Mouse (Mus musculus) hindbrain, embryonic 14.5 days (tissue): ENCODE results near the gene Pip5k1b. TPM values are rescaled to one million over a fixed set of nuclear protein-coding genes. Genes with fewer than 3 reads are reported as not detected.

Experiments
- ATAC-seq: fragments of 200-750 bp; cut with Nextera tagmentation; 2 replicates; pipeline ENCODE4 v1.8.0; 2017; ENCODE audit warnings: moderate number of reproducible peaks, mild to moderate bottlenecking, moderate TSS enrichment, moderate library complexity; ENCODE audit not compliant: low FRiP score
- DNase-seq: peaks from one replicate; pipeline ENCODE4 v3.0.0-alpha.2; 2015; ENCODE audit warnings: low spot score
- H3K27ac ChIP-seq: fragments of 300-500 bp; sonication (generic); 2 replicates; pipeline ENCODE4 v1.5.1; 2014; ENCODE audit warnings: mild to moderate bottlenecking, moderate library complexity
- H3K27me3 ChIP-seq: fragments of 300-500 bp; sonication (generic); 2 replicates; pipeline ENCODE4 v1.6.1; 2014; ENCODE audit warnings: mild to moderate bottlenecking, low read length, mixed read lengths; ENCODE audit not compliant: control insufficient read depth, insufficient read depth
- H3K36me3 ChIP-seq: fragments of 300-500 bp; sonication (generic); replicated peaks from 2 replicates; pipeline ENCODE4 v1.6.1; 2014; ENCODE audit not compliant: control insufficient read depth, insufficient read depth
- H3K4me1 ChIP-seq: fragments of 300-500 bp; sonication (generic); replicated peaks from 2 replicates; pipeline ENCODE4 v1.6.1; 2014; ENCODE audit warnings: antibody characterized with exemption, low read length, mixed read lengths; ENCODE audit not compliant: control insufficient read depth, insufficient read depth
- H3K4me2 ChIP-seq: fragments of 300-500 bp; sonication (generic); replicated peaks from 2 replicates; pipeline ENCODE4 v1.6.1; 2014; ENCODE audit warnings: mild to moderate bottlenecking, moderate library complexity
- H3K4me3 ChIP-seq: fragments of 300-500 bp; sonication (generic); replicated peaks from 2 replicates; pipeline ENCODE4 v1.5.1; 2014; ENCODE audit warnings: mild to moderate bottlenecking, low read length
- H3K9ac ChIP-seq: fragments of 300-500 bp; sonication (generic); 2 replicates; pipeline ENCODE4 v1.6.1; 2014
- H3K9me3 ChIP-seq: fragments of 300-500 bp; sonication (generic); 2 replicates; pipeline ENCODE4 v1.6.1; 2016; ENCODE audit warnings: low read length; ENCODE audit not compliant: control insufficient read depth
- WGBS: fragments of 180-500 bp; shearing (Covaris S2); extraction: QIAGEN DNeasy Blood & Tissue Kit; methylation state at CpG from one replicate; pipeline ENCODE4 v1.1.7; 2014; 5-methylcytosine and 5-hydroxymethylcytosine counted together
- polyA plus RNA-seq: library from polyadenylated mRNA; unstranded; fragments of >200 nt; fragmentation: Nextera tagmentation; extraction: Ambion mirVana; gene quantifications from 2 replicates; pipeline ENCODE4 v1.2.1, GENCODE M21; 2014

Gene Pip5k1b
- polyA plus RNA-seq, result 3.1 and 3.9 TPM in 2 replicates

DNA sequence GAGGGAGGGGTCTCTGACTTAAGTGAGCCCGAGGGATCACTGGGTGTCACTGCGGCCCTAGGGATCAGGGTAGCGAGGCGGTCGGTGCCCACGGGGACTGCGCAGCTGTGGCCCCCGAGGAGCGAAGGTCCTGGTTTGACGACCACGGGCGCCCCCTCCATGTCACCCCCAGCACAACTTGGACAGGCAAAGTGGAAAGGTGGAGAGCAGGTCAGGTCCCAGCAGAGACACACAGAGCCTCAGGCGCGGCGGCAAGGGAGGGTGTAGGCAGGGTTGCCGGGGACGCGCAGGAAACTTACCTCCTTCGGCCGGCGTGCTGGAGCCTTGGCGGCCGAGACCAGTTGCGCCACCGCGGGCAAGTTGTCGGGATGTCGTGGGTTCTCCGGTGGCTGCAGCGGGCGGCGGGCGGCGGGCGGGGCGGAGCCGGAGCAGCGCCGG, at the start of gene Pip5k1b:
Gene Pip5k1b (minus strand): TSS at position 407 of the 438 bp plus-strand sequence.
- H3K27me3 ChIP-seq, result peaks cover 13% of the 10 kb centered on the region; the same call in 1 of the 2 replicates
- H3K27ac ChIP-seq, result peak within 1 kb of the TSS; percentile 54; the same call in 1 of the 2 replicates
- WGBS, result 0% methylated on average over 29 of the region's 39 CpGs
- peak within 1 kb of the TSS; percentile 78 for H3K4me2 ChIP-seq
- DNase-seq (peak; percentile 26), ATAC-seq (peak; percentile 61; the same call in 1 of the 2 replicates)
- peak within 1 kb of the TSS; percentile 71 for H3K9ac ChIP-seq
- H3K4me3 ChIP-seq, result peak within 1 kb of the TSS; percentile 71
- H3K36me3 ChIP-seq, result no peaks in the 10 kb centered on the region
- no peaks in the 10 kb centered on the region for H3K9me3 ChIP-seq
- H3K4me1 ChIP-seq, result peaks cover 6% of the 10 kb centered on the region; the same call in 1 of the 2 replicates

- Histone ChIP-seq H3K27ac (no peak overlapping the region), H3K4me1 (no peaks in the 10 kb centered on the region), H3K9me3 (no peaks in the 10 kb centered on the region; the same call in 1 of the 2 replicates), H3K4me2 (no peak overlapping the region), H3K4me3 (no peak overlapping the region), H3K36me3 (no peaks in the 10 kb centered on the region), H3K27me3 (no peaks in the 10 kb centered on the region), H3K9ac (no peak overlapping the region)
- 82% methylated on average over 4 of the region's 4 CpGs for WGBS
- no peak for ATAC-seq
- no peak for DNase-seq
Observed at GRCm38 (mm10) chr19:24604105-24604504, 48.4 kb upstream of the Pip5k1b start.

DNA sequence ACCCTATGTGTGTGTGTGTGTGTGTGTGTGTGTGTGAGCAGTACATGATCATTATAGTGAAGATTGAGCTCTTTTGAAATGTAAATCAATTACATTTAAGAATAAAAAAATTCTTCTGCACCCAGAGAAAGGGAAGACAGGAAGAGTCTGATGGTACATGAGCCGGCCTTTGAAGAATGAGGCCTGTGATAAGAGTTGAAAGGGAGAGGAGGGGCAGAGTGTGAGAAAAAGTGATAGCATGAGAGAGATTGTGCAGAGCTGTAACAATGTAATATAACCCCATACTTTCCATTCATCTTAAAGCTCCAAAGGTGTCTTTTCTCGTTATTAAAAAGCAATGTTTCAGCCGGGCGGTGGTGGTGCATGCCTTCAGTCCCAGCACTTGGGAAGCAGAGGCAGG, 47.8 kb upstream of the Pip5k1b start:
- 89% methylated on average over 4 of the region's 4 CpGs for WGBS
- Histone ChIP-seq H3K27ac (no peak overlapping the region), H3K4me1 (no peaks in the 10 kb centered on the region), H3K36me3 (no peaks in the 10 kb centered on the region), H3K27me3 (no peaks in the 10 kb centered on the region), H3K9ac (no peak overlapping the region), H3K4me2 (no peak overlapping the region), H3K4me3 (no peak overlapping the region), H3K9me3 (no peaks in the 10 kb centered on the region; the same call in 1 of the 2 replicates)
- ATAC-seq, result no peak
- no peak for DNase-seq

GRCm38 (mm10) chr19:24586726-24587125, 31.1 kb upstream of the Pip5k1b start:
- Histone ChIP-seq H3K27ac (no peak overlapping the region), H3K36me3 (no peaks in the 10 kb centered on the region), H3K9me3 (no peaks in the 10 kb centered on the region), H3K9ac (no peak overlapping the region), H3K27me3 (no peaks in the 10 kb centered on the region), H3K4me3 (no peak overlapping the region), H3K4me2 (no peak overlapping the region), H3K4me1 (no peaks in the 10 kb centered on the region)
- 43% methylated on average over 2 of the region's 2 CpGs for WGBS
- no peak for ATAC-seq
- no peak for DNase-seq

DNA sequence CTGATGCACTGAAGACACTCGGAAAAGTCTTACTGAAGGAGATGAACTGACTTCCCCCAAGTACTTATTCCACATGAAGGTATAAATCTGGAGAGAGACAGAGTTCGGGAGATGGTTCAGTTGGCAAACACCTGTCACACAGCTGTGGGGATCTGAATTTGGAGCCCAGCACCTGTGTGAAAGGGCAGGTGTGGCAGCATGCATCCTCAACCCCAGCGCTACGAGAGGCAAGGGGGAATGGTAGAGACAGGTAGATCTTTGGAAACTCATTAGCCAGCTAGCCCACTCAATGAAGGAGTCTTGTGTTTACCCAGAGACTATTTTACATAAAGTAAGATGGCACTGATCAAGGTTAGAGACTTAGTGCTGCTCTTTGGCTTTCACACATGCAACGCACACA, 29.5 kb upstream of the Pip5k1b start:
- no peaks in the 10 kb centered on the region for H3K9me3 ChIP-seq
- no peak for ATAC-seq
- no peaks in the 10 kb centered on the region for H3K4me1 ChIP-seq
- no peak for DNase-seq
- H3K27ac ChIP-seq, result no peak overlapping the region
- H3K36me3 ChIP-seq, result no peaks in the 10 kb centered on the region
- H3K4me2 ChIP-seq, result no peak overlapping the region
- no peaks in the 10 kb centered on the region for H3K27me3 ChIP-seq
- 94% methylated on average over 5 of the region's 5 CpGs for WGBS
- H3K4me3 ChIP-seq, result no peak overlapping the region
- H3K9ac ChIP-seq, result no peak overlapping the region

GRCm38 (mm10) chr19:24583956-24584355, 28.3 kb upstream of the Pip5k1b start:
- no peak overlapping the region for H3K4me2 ChIP-seq
- H3K9ac ChIP-seq, result no peak overlapping the region
- H3K36me3 ChIP-seq, result no peaks in the 10 kb centered on the region
- H3K4me1 ChIP-seq, result no peaks in the 10 kb centered on the region
- DNase-seq (no peak), ATAC-seq (no peak)
- no peaks in the 10 kb centered on the region for H3K9me3 ChIP-seq
- WGBS, result 85% methylated on average over 8 of the region's 8 CpGs
- no peak overlapping the region for H3K4me3 ChIP-seq
- H3K27me3 ChIP-seq, result no peaks in the 10 kb centered on the region
- H3K27ac ChIP-seq, result no peak overlapping the region

DNA sequence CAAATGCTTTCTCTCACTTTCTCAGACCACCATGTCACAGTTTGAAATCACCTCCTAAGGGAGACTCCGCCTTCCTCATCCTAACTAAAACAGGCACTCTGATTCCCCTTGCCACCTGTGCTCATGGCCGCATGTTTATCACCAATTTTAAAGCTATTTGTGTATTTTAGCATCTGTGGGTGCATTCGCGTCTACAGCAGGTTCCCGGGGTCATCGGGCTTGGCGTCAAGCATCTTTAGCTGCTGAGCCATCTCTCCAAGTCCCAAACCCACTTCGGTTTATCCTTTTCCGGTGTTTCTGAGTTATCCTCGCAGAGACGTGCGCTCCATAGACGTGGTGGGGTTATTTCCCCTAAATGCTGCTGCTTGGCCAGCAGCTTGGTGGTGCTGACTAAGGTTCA, 20.5 kb upstream of the Pip5k1b start:
- Histone ChIP-seq H3K4me2 (no peak overlapping the region), H3K27me3 (no peaks in the 10 kb centered on the region), H3K4me1 (no peaks in the 10 kb centered on the region), H3K36me3 (no peaks in the 10 kb centered on the region), H3K9ac (no peak overlapping the region), H3K27ac (no peak overlapping the region), H3K9me3 (no peaks in the 10 kb centered on the region), H3K4me3 (no peak overlapping the region)
- ATAC-seq (no peak), DNase-seq (no peak)
- WGBS, result 94% methylated on average over 13 of the region's 13 CpGs

DNA sequence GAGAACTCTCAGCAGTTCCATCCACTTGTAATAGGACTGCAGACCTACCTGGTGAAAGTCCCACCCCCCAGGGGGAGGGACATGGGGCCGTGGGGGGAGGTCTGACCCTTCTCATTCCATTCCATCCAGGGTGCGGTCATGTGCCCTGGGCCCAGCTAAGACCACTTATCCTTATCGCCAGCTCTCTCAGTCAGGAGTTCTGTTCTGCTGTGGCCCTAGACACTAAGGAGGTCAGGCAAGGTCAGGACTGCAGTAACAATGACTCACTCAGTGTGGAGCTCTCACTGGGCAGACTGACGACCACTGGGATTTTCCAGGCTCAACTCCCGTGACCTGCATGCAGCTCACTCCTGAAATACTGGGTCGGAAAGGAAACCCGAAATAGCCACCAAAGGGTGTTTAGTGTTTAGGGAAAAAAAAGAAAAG, 16.1 kb upstream of the Pip5k1b start:
- no peak overlapping the region for H3K9ac ChIP-seq
- no peaks in the 10 kb centered on the region for H3K36me3 ChIP-seq
- no peak overlapping the region for H3K4me2 ChIP-seq
- no peak overlapping the region for H3K27ac ChIP-seq
- H3K4me1 ChIP-seq, result no peaks in the 10 kb centered on the region
- H3K9me3 ChIP-seq, result no peaks in the 10 kb centered on the region
- DNase-seq, result no peak
- H3K27me3 ChIP-seq, result no peaks in the 10 kb centered on the region
- 41% methylated on average over 7 of the region's 7 CpGs for WGBS
- H3K4me3 ChIP-seq, result no peak overlapping the region
- no peak for ATAC-seq

- Histone ChIP-seq H3K4me2 (no peak overlapping the region), H3K27ac (no peak overlapping the region), H3K27me3 (no peaks in the 10 kb centered on the region), H3K9me3 (no peaks in the 10 kb centered on the region), H3K4me1 (no peaks in the 10 kb centered on the region), H3K36me3 (no peaks in the 10 kb centered on the region), H3K4me3 (no peak overlapping the region), H3K9ac (no peak overlapping the region)
- WGBS, result 84% methylated on average over 8 of the region's 8 CpGs
- ATAC-seq, result no peak
- no peak for DNase-seq
Observed at GRCm38 (mm10) chr19:24570969-24571368, 15.3 kb upstream of the Pip5k1b start.

GRCm38 (mm10) chr19:24557456-24557855, 1.8 kb upstream of the Pip5k1b start:
- Histone ChIP-seq H3K27me3 (peaks cover 13% of the 10 kb centered on the region; the same call in 1 of the 2 replicates), H3K36me3 (no peaks in the 10 kb centered on the region), H3K9ac (no peak overlapping the region), H3K4me2 (peak overlapping the region; percentile 78; the same call in 1 of the 2 replicates), H3K9me3 (no peaks in the 10 kb centered on the region), H3K4me3 (no peak overlapping the region), H3K27ac (no peak overlapping the region), H3K4me1 (peaks cover 6% of the 10 kb centered on the region; the same call in 1 of the 2 replicates)
- ATAC-seq (no peak), DNase-seq (peak; percentile 37)
- WGBS, result 1% methylated on average over 11 of the region's 11 CpGs
